32 mouse cellular contexts compared by ENCODE assay signal in the genomic region with DNA sequence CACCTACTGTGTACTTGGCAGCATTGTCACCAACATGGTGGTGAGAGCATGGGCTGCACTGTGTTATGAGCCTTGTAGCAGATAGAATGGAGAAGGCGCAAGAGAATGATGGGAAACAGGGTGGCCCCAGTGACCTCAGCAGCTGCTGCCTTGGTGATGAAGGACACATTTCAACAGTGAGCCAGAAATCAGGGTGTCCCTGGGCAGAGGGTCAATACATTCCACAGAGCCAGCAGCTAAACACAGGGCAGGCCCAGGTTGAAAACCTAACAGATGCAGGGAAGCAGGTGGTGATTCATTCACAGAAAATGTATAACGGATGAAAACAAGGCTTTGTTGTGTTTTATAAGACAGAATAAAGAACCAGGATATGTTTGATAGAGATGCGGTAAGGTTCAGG. TPM values are rescaled to one million over a fixed set of nuclear protein-coding genes. Genes with fewer than 3 reads are reported as not detected.
DNase-seq lines count a peak whose midpoint lies in the region; ATAC-seq lines count a peak whose summit lies in the region.
"Had no signal": no experiment of that assay in that cellular context is flagged by ENCODE, and none has a peak within 500 bp of the region (broad histone marks: within the 10 kb centered on the region; RNA-seq: fewer than 3 reads in every experiment).

No protein-coding gene starts in this region.

- H3K9me3 ChIP-seq in forebrain, embryonic 10.5 days, result no peaks in the 10 kb centered on the region
- H3K9me3 ChIP-seq: embryonic facial prominence, embryonic 10.5 days; embryonic facial prominence, embryonic 15.5 days; forebrain, embryonic 13.5 days; heart, embryonic 12.5 days; kidney, embryonic 15.5 days; limb, embryonic 13.5 days; liver, embryonic 12.5 days; midbrain, embryonic 10.5 days; midbrain, embryonic 15.5 days had no signal

- H3K4me1 ChIP-seq in forebrain, embryonic 10.5 days, result peaks cover 7% of the 10 kb centered on the region; the same call in 1 of the 2 replicates
- H3K4me1 ChIP-seq: embryonic facial prominence, embryonic 15.5 days; forebrain, embryonic 13.5 days; limb, embryonic 13.5 days; midbrain, embryonic 15.5 days had no signal

- ATAC-seq in cerebellum, adult (ENCODE audit: insufficient number of reproducible peaks, low FRiP score, low TSS enrichment), result no peak
- ATAC-seq in megakaryocyte-erythroid progenitor cell, adult 5-6 weeks (replicated peaks; ENCODE audit: low FRiP score, low TSS enrichment, poor library complexity, severe bottlenecking), result no peak
- ATAC-seq: activated CD4-positive, CD25-positive, alpha-beta regulatory T cell, adult 4 months; CD4-positive, CD25-positive, alpha-beta regulatory T cell, adult 4 months; forebrain, embryonic 13.5 days; inflammation-experienced regulatory T-cells, adult 6 months; liver, embryonic 12.5 days; midbrain, embryonic 15.5 days had no signal

- no peak overlapping the region for H3K4me3 ChIP-seq in forebrain, embryonic 10.5 days
- H3K4me3 ChIP-seq: embryonic facial prominence, embryonic 10.5 days; embryonic facial prominence, embryonic 15.5 days; forebrain, embryonic 13.5 days; heart, embryonic 12.5 days; kidney, embryonic 15.5 days; limb, embryonic 13.5 days; liver, embryonic 12.5 days; midbrain, embryonic 10.5 days; midbrain, embryonic 15.5 days had no signal

- peak; percentile 1 to 3 for DNase-seq in cerebellum, postnatal 10 days
- DNase-seq in ovary, adult 18-20 months (ENCODE audit: low spot score), result peak; percentile 21
- no peak for DNase-seq in ovary, postnatal 14 days (ENCODE audit: low spot score)
- peak; percentile 47 for DNase-seq in adrenal gland, postnatal 14 days
- DNase-seq in forebrain, embryonic 10.5 days (ENCODE audit: extremely low spot score, low spot score), result no peak
- DNase-seq: cerebellum, adult 11-12 months; cerebellum, adult 9-11 months; gastrocnemius, postnatal 25 days; heart, postnatal 4 days; kidney, adult 11 months; kidney, postnatal 25 days; lung, adult 2 months; lung, postnatal 10 days; right cerebral cortex, postnatal 4 days; thymus, adult 18-20 months; thymus, postnatal 36 days had no signal

- no peaks in the 10 kb centered on the region for H3K27me3 ChIP-seq in forebrain, embryonic 10.5 days (ENCODE audit: poor library complexity, severe bottlenecking)
- H3K27me3 ChIP-seq: embryonic facial prominence, embryonic 15.5 days; forebrain, embryonic 13.5 days; heart, embryonic 12.5 days; kidney, embryonic 15.5 days; limb, embryonic 13.5 days; liver, embryonic 12.5 days; midbrain, embryonic 15.5 days had no signal

- WGBS in forebrain, embryonic 10.5 days, result 82% methylated on average over 3 of the region's 3 CpGs

- H3K27ac ChIP-seq in forebrain, embryonic 10.5 days, result no peak overlapping the region
- H3K27ac ChIP-seq: embryonic facial prominence, embryonic 10.5 days; embryonic facial prominence, embryonic 15.5 days; forebrain, embryonic 13.5 days; hindbrain, embryonic 14.5 days; kidney, embryonic 15.5 days; limb, embryonic 13.5 days; liver, embryonic 12.5 days; midbrain, embryonic 10.5 days; midbrain, embryonic 15.5 days; stomach, postnatal 0 days had no signal

- no peaks in the 10 kb centered on the region for H3K36me3 ChIP-seq in forebrain, embryonic 10.5 days (replicated peaks)
- H3K36me3 ChIP-seq: embryonic facial prominence, embryonic 10.5 days; embryonic facial prominence, embryonic 15.5 days; heart, embryonic 12.5 days; kidney, embryonic 15.5 days; limb, embryonic 13.5 days; liver, embryonic 12.5 days; midbrain, embryonic 10.5 days; midbrain, embryonic 15.5 days had no signal

RNA-seq across cellular contexts. Expression of a gene that starts 3.1 kb away (rescaled TPM):
- 65.8 and 65.9 TPM in 2 replicates for total RNA-seq in adrenal gland, postnatal 14 days (2021)
- total RNA-seq in megakaryocyte-erythroid progenitor cell, adult 5-6 weeks (2014; fragmentation: Nextera tagmentation), result 4.0 and 7.3 TPM in 2 replicates
- 3.9 and 13.0 TPM in 2 replicates for total RNA-seq in megakaryocyte-erythroid progenitor cell, adult 5-6 weeks (2017)
- polyA plus RNA-seq in forebrain, embryonic 10.5 days (2016; fragmentation: Nextera tagmentation; extraction: Ambion mirVana), result 5.0 and 5.1 TPM in 2 replicates

RNA-seq across cellular contexts. Expression of a gene that starts 38.5 kb away (rescaled TPM):
- 29.0 and 32.6 TPM in 2 replicates for total RNA-seq in adrenal gland, postnatal 14 days (2021)
- 0.52 and 3.5 TPM in 2 replicates for total RNA-seq in megakaryocyte-erythroid progenitor cell, adult 5-6 weeks (2014; fragmentation: Nextera tagmentation)
- 1.7 and 1.8 TPM in 2 replicates for total RNA-seq in megakaryocyte-erythroid progenitor cell, adult 5-6 weeks (2017)
- polyA plus RNA-seq in forebrain, embryonic 10.5 days (2016; fragmentation: Nextera tagmentation; extraction: Ambion mirVana), result 4.1 and 4.8 TPM in 2 replicates

RNA-seq across cellular contexts. Expression of a gene that starts 51.3 kb away (rescaled TPM):
- 0.68 and 0.70 TPM in 2 replicates for total RNA-seq in adrenal gland, postnatal 14 days (2021)
- total RNA-seq in megakaryocyte-erythroid progenitor cell, adult 5-6 weeks (2014; fragmentation: Nextera tagmentation), result not detected in 2 replicates
- not detected in 2 replicates for total RNA-seq in megakaryocyte-erythroid progenitor cell, adult 5-6 weeks (2017)
- polyA plus RNA-seq in forebrain, embryonic 10.5 days (2016; fragmentation: Nextera tagmentation; extraction: Ambion mirVana), result 1.1 TPM in 2 replicates
- polyA plus RNA-seq: activated CD4-positive, CD25-positive, alpha-beta regulatory T cell, adult 4 months; CD4-positive, CD25-positive, alpha-beta regulatory T cell, adult 4 months; inflammation-experienced regulatory T-cells, adult 6 months had no signal

Comparison
In these comparisons a context has a peak if more than half of its experiments do, and no peak if none do; other contexts are left out.
1. DNase-seq: peak in cerebellum, postnatal 10 days (2 of 2), ovary, adult 18-20 months (single experiment) and adrenal gland, postnatal 14 days (single experiment); none in ovary, postnatal 14 days (single experiment) and forebrain, embryonic 10.5 days (single experiment).